Mouse (Mus musculus) thymus, adult 2 months (tissue): Measurements from ENCODE around the gene Sh3pxd2a.

Experiments used
- CTCF ChIP-seq: fragments of 200-500 bp; IDR thresholded peaks from 2 replicates; pipeline ENCODE4 v1.5.1; 2012; ENCODE audit warnings: mild to moderate bottlenecking, control low read depth, low read length, moderate library complexity, borderline replicate concordance; ENCODE audit not compliant: control insufficient read depth, poor library complexity, insufficient read depth; ENCODE audit errors: extremely low read depth
- POLR2A ChIP-seq: fragments of 200-500 bp; IDR thresholded peaks from 2 replicates; pipeline ENCODE4 v1.6.1; 2012; ENCODE audit warnings: mild to moderate bottlenecking, low read length, control low read depth, moderate library complexity; ENCODE audit not compliant: control insufficient read depth, poor library complexity, insufficient read depth; ENCODE audit errors: extremely low read depth

- TF ChIP-seq CTCF (no peak), POLR2A (no peak)
Measured at GRCm38 (mm10) chr19:47305401-47305800, 158.8 kb downstream of the Sh3pxd2a start.
